ENCODE assay signal across 23 mouse cellular contexts in genomic region chr15:91457202-91457601, GRCm38 (mm10).
"Had no signal": no experiment of that assay in that cellular context is flagged by ENCODE, and none has a peak within 500 bp of the region (broad histone marks: within the 10 kb centered on the region; RNA-seq: fewer than 3 reads in every experiment).

No protein-coding gene starts in this region.

- H3K4me3 ChIP-seq: gastrocnemius, adult 2 months; heart, embryonic 10.5 days; heart, embryonic 12.5 days; hindbrain, embryonic 10.5 days; hindbrain, embryonic 12.5 days; limb, embryonic 13.5 days; limb, embryonic 15.5 days; liver, embryonic 12.5 days had no signal

- H3K27me3 ChIP-seq: heart, embryonic 12.5 days; hindbrain, embryonic 12.5 days; limb, embryonic 13.5 days; limb, embryonic 15.5 days; liver, embryonic 12.5 days had no signal

- H3K4me2 ChIP-seq: heart, embryonic 12.5 days; hindbrain, embryonic 12.5 days; hindbrain, embryonic 14.5 days; limb, embryonic 13.5 days; limb, embryonic 15.5 days; liver, embryonic 12.5 days had no signal

- H3K4me1 ChIP-seq: heart, embryonic 10.5 days; heart, embryonic 12.5 days; hindbrain, embryonic 10.5 days; hindbrain, embryonic 12.5 days; limb, embryonic 13.5 days; limb, embryonic 15.5 days; liver, embryonic 12.5 days had no signal

- ATAC-seq: hindbrain, embryonic 16.5 days; inflammation-experienced regulatory T-cells, adult 6 months; intestine, embryonic 16.5 days; liver, embryonic 12.5 days had no signal

- H3K36me3 ChIP-seq: heart, embryonic 10.5 days; heart, embryonic 12.5 days; hindbrain, embryonic 10.5 days; hindbrain, embryonic 12.5 days; limb, embryonic 13.5 days; limb, embryonic 15.5 days; liver, embryonic 12.5 days had no signal

- H3K27ac ChIP-seq: gastrocnemius, adult 2 months; heart, embryonic 10.5 days; hindbrain, embryonic 10.5 days; hindbrain, embryonic 12.5 days; hindbrain, embryonic 14.5 days; limb, embryonic 13.5 days; limb, embryonic 15.5 days; liver, embryonic 12.5 days; liver, embryonic 14.5 days had no signal

- H3K9ac ChIP-seq: heart, embryonic 12.5 days; hindbrain, embryonic 12.5 days; hindbrain, embryonic 14.5 days; limb, embryonic 13.5 days; limb, embryonic 15.5 days; liver, embryonic 12.5 days; liver, embryonic 14.5 days had no signal

- H3K9me3 ChIP-seq: heart, embryonic 10.5 days; heart, embryonic 12.5 days; hindbrain, embryonic 10.5 days; hindbrain, embryonic 12.5 days; limb, embryonic 13.5 days; limb, embryonic 15.5 days had no signal

- DNase-seq: gastrocnemius, adult 2 months; gastrocnemius, postnatal 10 days; gastrocnemius, postnatal 25 days; heart, adult 18-20 months; heart, postnatal 10 days; heart, postnatal 4 days; kidney, adult 11 months; kidney, postnatal 10 days; kidney, postnatal 25 days; layer of hippocampus, postnatal 36 days; left cerebral cortex, postnatal 4 days had no signal
